Mouse (Mus musculus) v-Abl transformed pro-B cells (cell line): ENCODE results near the gene Trim7.

Source experiments
- in situ Hi-C, 2 experiments: fragments of 400-800 bp; cut with MboI; formaldehyde crosslinking; loops; one replicate each; pipeline ENCODE4 v1.15.1; 2025; ENCODE audit not compliant: unreplicated experiment in 2 of 2

The Trim7 gene

GRCm38 (mm10) chr11:48820308-48820674, 5.6 kb upstream of the Trim7 start:
- in situ Hi-C loops = loop anchor here (5.0 kb wide), 1 partner anchor 37 kb away; no protein-coding TSS in a partner anchor

GRCm38 (mm10) chr11:48821299-48821698, 4.6 kb upstream of the Trim7 start:
- in situ Hi-C loops = loop anchor here (5.0 kb wide), 1 partner anchor 36 kb away; no protein-coding TSS in a partner anchor

GRCm38 (mm10) chr11:48822768-48823512, 3.0 kb upstream of the Trim7 start:
- in situ Hi-C loops = loop anchor here (5.0 kb wide), 1 partner anchor 34 kb away; no protein-coding TSS in a partner anchor

GRCm38 (mm10) chr11:48823536-48823972, 2.4 kb upstream of the Trim7 start:
- in situ Hi-C loops = loop anchor here (5.0 kb wide), 1 partner anchor 34 kb away; no protein-coding TSS in a partner anchor

GRCm38 (mm10) chr11:48824311-48824830, 1.6 kb upstream of the Trim7 start:
- in situ Hi-C loops = loop anchor here (5.0 kb wide), 1 partner anchor 33 kb away; no protein-coding TSS in a partner anchor

- in situ Hi-C loops = no loop called here
Measured at GRCm38 (mm10) chr11:48826752-48827096, 784 bp downstream of the Trim7 start.

- in situ Hi-C loops = no loop called here
Measured at GRCm38 (mm10) chr11:48827926-48828325, 2.0 kb downstream of the Trim7 start.

- in situ Hi-C loops = no loop called here
Measured at GRCm38 (mm10) chr11:48830279-48830678, 4.3 kb downstream of the Trim7 start.

GRCm38 (mm10) chr11:48831273-48831672, 5.3 kb downstream of the Trim7 start:
- in situ Hi-C loops = no loop called here

GRCm38 (mm10) chr11:48833078-48833730, 7.3 kb downstream of the Trim7 start:
- in situ Hi-C loops = no loop called here

- in situ Hi-C loops = no loop called here
Measured at GRCm38 (mm10) chr11:48833731-48834639, 8.0 kb downstream of the Trim7 start.

GRCm38 (mm10) chr11:48835923-48836322, 10.0 kb downstream of the Trim7 start:
- in situ Hi-C loops = no loop called here

- in situ Hi-C loops = no loop called here
Measured at GRCm38 (mm10) chr11:48836990-48837309, 11.0 kb downstream of the Trim7 start.

GRCm38 (mm10) chr11:48837310-48838180, 11.6 kb downstream of the Trim7 start:
- in situ Hi-C loops = no loop called here

- in situ Hi-C loops = no loop called here
Measured at GRCm38 (mm10) chr11:48838181-48838797, 12.3 kb downstream of the Trim7 start.

GRCm38 (mm10) chr11:48838879-48839680, 13.1 kb downstream of the Trim7 start:
- in situ Hi-C loops = no loop called here

- in situ Hi-C loops = no loop called here
Measured at GRCm38 (mm10) chr11:48840805-48841204, 14.9 kb downstream of the Trim7 start.

- in situ Hi-C loops = no loop called here
Measured at GRCm38 (mm10) chr11:48841213-48841612, 15.3 kb downstream of the Trim7 start.

- in situ Hi-C loops = no loop called here
Measured at GRCm38 (mm10) chr11:48842378-48842792, 16.4 kb downstream of the Trim7 start.
